Mouse (Mus musculus) liver, postnatal 0 days (tissue): Measurements from ENCODE around the gene Prdm15. TPM values are rescaled to one million over a fixed set of nuclear protein-coding genes. Genes with fewer than 3 reads are reported as not detected.

Experiments used
- ATAC-seq: fragments of 200-750 bp; cut with Nextera tagmentation; 2 replicates; pipeline ENCODE4 v1.8.0; 2017; ENCODE audit warnings: mild to moderate bottlenecking, moderate library complexity
- DNase-seq: peaks from one replicate; pipeline ENCODE4 v3.0.0-alpha.2; 2016
- H3K27ac ChIP-seq: fragments of 300-500 bp; sonication (generic); 2 replicates; pipeline ENCODE4 v1.5.1; 2014; ENCODE audit warnings: antibody characterized with exemption, moderate library complexity, mild to moderate bottlenecking, low read depth
- H3K27me3 ChIP-seq: fragments of 300-500 bp; sonication (generic); 2 replicates; pipeline ENCODE4 v1.6.1; 2014; ENCODE audit warnings: low read length, control low read depth, mixed read lengths; ENCODE audit not compliant: insufficient read depth
- H3K36me3 ChIP-seq: fragments of 300-500 bp; sonication (generic); replicated peaks from 2 replicates; pipeline ENCODE4 v1.6.1; 2014; ENCODE audit warnings: mild to moderate bottlenecking, control low read depth, low read length, moderate library complexity, mixed read lengths; ENCODE audit not compliant: insufficient read depth
- H3K4me1 ChIP-seq: fragments of 300-500 bp; sonication (generic); 2 replicates; pipeline ENCODE4 v1.6.1; 2014; ENCODE audit warnings: antibody characterized with exemption, mild to moderate bottlenecking, control low read depth; ENCODE audit not compliant: insufficient read depth
- H3K4me2 ChIP-seq: fragments of 300-500 bp; sonication (generic); 2 replicates; pipeline ENCODE4 v1.6.1; 2014; ENCODE audit warnings: low read depth, mild to moderate bottlenecking, low read length, moderate library complexity, mixed read lengths
- H3K4me3 ChIP-seq: fragments of 300-500 bp; sonication (generic); 2 replicates; pipeline ENCODE4 v1.5.1; 2014; ENCODE audit warnings: low read depth, low read length
- H3K9ac ChIP-seq: fragments of 300-500 bp; sonication (generic); replicated peaks from 2 replicates; pipeline ENCODE4 v1.6.1; 2014; ENCODE audit warnings: mild to moderate bottlenecking, moderate library complexity
- H3K9me3 ChIP-seq: fragments of 300-500 bp; sonication (generic); 2 replicates; pipeline ENCODE4 v1.6.1; 2016; ENCODE audit warnings: mild to moderate bottlenecking, control low read depth, low read length, mixed read lengths
- CTCF ChIP-seq: sonication (generic); IDR thresholded peaks from 2 replicates; pipeline ENCODE4 v1.5.1; 2016; ENCODE audit warnings: antibody characterized with exemption, low read depth
- EP300 ChIP-seq: IDR thresholded peaks from 2 replicates; pipeline ENCODE4 v1.6.1; 2016; ENCODE audit warnings: antibody characterized with exemption, low read depth, mild to moderate bottlenecking
- WGBS: fragments of 180-500 bp; shearing (Covaris S2); extraction: QIAGEN DNeasy Blood & Tissue Kit; methylation state at CpG from one replicate; pipeline ENCODE4 v1.1.7; 2014; ENCODE audit not compliant: insufficient replicate concordance; 5-methylcytosine and 5-hydroxymethylcytosine counted together
- polyA plus RNA-seq: library from polyadenylated mRNA; unstranded; fragments of >200 nt; fragmentation: Nextera tagmentation; extraction: Ambion mirVana; gene quantifications from 2 replicates; pipeline ENCODE4 v1.2.1, GENCODE M21; 2015

Prdm15 gene
- polyA plus RNA-seq: 1.6 TPM in 2 replicates

GRCm38 (mm10) chr16:97851741-97852319, at the start of gene Prdm15:
Gene Prdm15, minus strand, starts transcription at chr16:97851850.
- DNase-seq (peak; percentile 90), ATAC-seq (peak; percentile 81)
- Histone ChIP-seq H3K27me3 (no peaks in the 10 kb centered on the region), H3K9ac (peak within 1 kb of the TSS; percentile 99), H3K4me3 (peak within 1 kb of the TSS; percentile 73), H3K4me1 (peaks cover 14% of the 10 kb centered on the region), H3K9me3 (no peaks in the 10 kb centered on the region), H3K4me2 (peak within 1 kb of the TSS; percentile 95), H3K36me3 (no peaks in the 10 kb centered on the region), H3K27ac (peak within 1 kb of the TSS; percentile 99)
- no peak for TF ChIP-seq EP300
- TF ChIP-seq CTCF: no peak
- WGBS: under 1% methylated on average over 26 of the region's 31 CpGs

DNA sequence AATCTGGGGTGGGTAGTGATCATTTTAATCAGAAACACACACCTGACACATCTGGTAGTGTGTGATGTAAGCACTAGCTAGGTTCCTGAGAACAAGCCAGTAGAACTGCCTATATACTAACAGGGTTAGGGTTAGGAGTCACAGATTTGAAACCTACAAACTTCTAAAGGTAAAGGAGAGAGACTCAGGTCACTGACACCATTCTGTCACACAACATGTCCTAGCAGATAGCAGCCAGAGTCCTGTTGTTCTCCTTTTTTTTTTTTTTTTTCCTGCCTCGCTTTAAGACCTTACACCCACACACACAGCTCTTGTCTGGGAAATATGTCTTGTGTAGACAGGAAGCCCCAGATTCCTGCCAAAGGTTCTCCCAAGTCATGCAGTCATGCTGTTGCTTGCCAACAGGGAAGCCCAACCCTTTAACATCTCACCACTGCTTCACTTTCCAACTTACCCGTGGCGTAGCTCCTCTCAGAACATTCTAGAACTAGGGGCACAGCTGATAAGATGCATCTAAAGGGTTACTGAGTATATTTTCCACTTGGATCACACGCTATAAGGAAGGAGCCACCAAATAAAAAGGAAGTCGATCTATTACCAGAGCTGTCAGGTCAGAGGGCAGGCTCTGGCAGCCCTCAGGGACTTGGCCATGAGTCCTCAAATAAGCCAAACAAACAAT, 45.8 kb upstream of the Prdm15 start:
- Histone ChIP-seq H3K4me1 (no peaks in the 10 kb centered on the region), H3K9ac (no peak overlapping the region), H3K36me3 (no peaks in the 10 kb centered on the region; the same call in 1 of the 2 replicates), H3K27ac (0 out of 2 replicates have a peak overlapping the region, but pooled peaks have one; percentile 12), H3K4me2 (no peak overlapping the region), H3K4me3 (no peak overlapping the region), H3K9me3 (no peaks in the 10 kb centered on the region), H3K27me3 (no peaks in the 10 kb centered on the region)
- 0 out of 2 replicates have a peak, but pooled peaks have one; percentile 17 for ATAC-seq
- no peak for TF ChIP-seq EP300
- no peak for TF ChIP-seq CTCF
- WGBS: 65% methylated on average over 5 of the region's 5 CpGs
- DNase-seq: peak; percentile 16

DNA sequence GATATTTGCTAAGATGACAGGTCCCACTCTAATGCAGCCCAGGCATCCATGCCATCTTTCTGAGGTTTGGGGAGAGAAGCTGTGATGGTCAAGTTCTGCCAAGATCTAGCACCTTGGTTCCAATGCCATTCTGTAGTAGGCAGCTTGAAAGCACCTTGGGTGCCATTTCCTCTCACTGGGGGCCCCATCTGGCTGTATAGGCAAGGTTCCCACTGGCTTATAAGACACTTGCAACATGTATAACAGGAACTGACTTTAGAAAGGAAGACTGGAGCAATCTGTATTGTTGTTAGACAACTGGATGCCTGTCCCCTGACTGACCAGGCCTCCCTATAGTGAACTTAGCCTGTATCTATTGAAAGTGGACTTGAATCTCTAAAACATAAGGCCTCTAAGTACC, 36.1 kb upstream of the Prdm15 start:
- no peak for DNase-seq
- TF ChIP-seq EP300: no peak
- no peak for TF ChIP-seq CTCF
- no peak overlapping the region for H3K4me2 ChIP-seq
- H3K27ac ChIP-seq: no peak overlapping the region
- no peak overlapping the region for H3K4me3 ChIP-seq
- no peaks in the 10 kb centered on the region for H3K4me1 ChIP-seq
- no peak overlapping the region for H3K9ac ChIP-seq
- no peaks in the 10 kb centered on the region for H3K27me3 ChIP-seq
- H3K9me3 ChIP-seq: no peaks in the 10 kb centered on the region
- no peak for ATAC-seq
- H3K36me3 ChIP-seq: peaks cover 16% of the 10 kb centered on the region; the same call in 1 of the 2 replicates

DNA sequence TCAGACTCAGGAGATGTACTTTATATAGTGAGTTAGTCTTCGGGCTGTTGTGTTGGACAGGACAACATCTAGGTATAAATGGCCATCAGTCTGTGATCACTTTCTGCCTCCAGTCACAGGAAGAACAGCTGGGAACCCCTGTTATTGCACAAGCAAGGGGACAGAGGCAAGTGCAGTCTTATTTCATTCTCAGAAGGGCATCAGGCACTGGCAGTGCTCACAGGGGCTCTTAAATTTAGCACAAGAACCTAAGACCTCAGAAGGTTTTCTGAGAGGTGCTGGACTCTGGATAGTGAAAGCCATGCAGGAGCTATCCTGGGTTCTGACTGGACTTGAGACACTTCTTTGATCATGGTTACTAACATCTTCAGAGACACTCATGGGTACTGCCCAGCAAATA, 32.0 kb upstream of the Prdm15 start:
- no peaks in the 10 kb centered on the region for H3K4me1 ChIP-seq
- no peak overlapping the region for H3K27ac ChIP-seq
- H3K9ac ChIP-seq: no peak overlapping the region
- 94% methylated on average over 1 of the region's 1 CpGs for WGBS
- no peak for TF ChIP-seq EP300
- no peak for TF ChIP-seq CTCF
- DNase-seq (no peak), ATAC-seq (no peak)
- no peak overlapping the region for H3K4me2 ChIP-seq
- no peaks in the 10 kb centered on the region for H3K9me3 ChIP-seq
- H3K36me3 ChIP-seq: peaks cover 7% of the 10 kb centered on the region
- no peak overlapping the region for H3K4me3 ChIP-seq
- H3K27me3 ChIP-seq: no peaks in the 10 kb centered on the region

- Histone ChIP-seq H3K9ac (no peak overlapping the region), H3K9me3 (no peaks in the 10 kb centered on the region), H3K4me2 (no peak overlapping the region), H3K27ac (no peak overlapping the region), H3K27me3 (no peaks in the 10 kb centered on the region), H3K4me1 (no peaks in the 10 kb centered on the region), H3K4me3 (no peak overlapping the region), H3K36me3 (peaks cover 7% of the 10 kb centered on the region)
- TF ChIP-seq EP300: no peak
- TF ChIP-seq CTCF: no peak
- DNase-seq: no peak
- no peak for ATAC-seq
Measured at GRCm38 (mm10) chr16:97882891-97883290, 31.2 kb upstream of the Prdm15 start.

DNA sequence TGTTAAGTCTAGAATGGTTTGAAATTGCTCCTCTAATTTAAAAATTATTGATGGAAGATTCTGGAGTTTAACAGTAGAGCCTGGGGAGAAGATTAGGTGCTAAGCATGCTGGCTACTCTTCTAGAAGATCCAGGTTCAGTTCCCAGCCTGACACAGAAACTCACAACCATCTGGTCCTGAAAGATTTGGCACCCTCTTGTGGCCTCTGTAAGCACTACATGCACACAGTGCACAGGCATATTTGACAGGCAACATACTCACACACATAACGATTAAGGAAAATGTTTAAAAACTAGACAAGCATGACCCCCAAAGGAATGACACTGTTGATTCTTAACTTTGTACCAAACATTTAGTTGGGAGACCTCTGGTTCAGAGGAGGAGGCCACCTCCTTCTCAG, 27.5 kb upstream of the Prdm15 start:
- ATAC-seq: no peak
- no peak overlapping the region for H3K9ac ChIP-seq
- no peaks in the 10 kb centered on the region for H3K9me3 ChIP-seq
- peak; percentile 69 for DNase-seq
- peak; percentile 81 for TF ChIP-seq CTCF
- no peak for TF ChIP-seq EP300
- peaks cover 12% of the 10 kb centered on the region for H3K36me3 ChIP-seq
- no peak overlapping the region for H3K4me2 ChIP-seq
- WGBS: 60% methylated on average over 1 of the region's 1 CpGs
- H3K27ac ChIP-seq: no peak overlapping the region
- H3K4me3 ChIP-seq: no peak overlapping the region
- no peaks in the 10 kb centered on the region for H3K4me1 ChIP-seq
- H3K27me3 ChIP-seq: no peaks in the 10 kb centered on the region
